Mouse (Mus musculus) kidney, postnatal 10 days (tissue): ENCODE data around the gene Creb3l1.

Experiments used
- DNase-seq: peaks from one replicate; pipeline ENCODE4 v3.0.0; 2021; ENCODE audit warnings: mixed read lengths

The Creb3l1 gene

DNA sequence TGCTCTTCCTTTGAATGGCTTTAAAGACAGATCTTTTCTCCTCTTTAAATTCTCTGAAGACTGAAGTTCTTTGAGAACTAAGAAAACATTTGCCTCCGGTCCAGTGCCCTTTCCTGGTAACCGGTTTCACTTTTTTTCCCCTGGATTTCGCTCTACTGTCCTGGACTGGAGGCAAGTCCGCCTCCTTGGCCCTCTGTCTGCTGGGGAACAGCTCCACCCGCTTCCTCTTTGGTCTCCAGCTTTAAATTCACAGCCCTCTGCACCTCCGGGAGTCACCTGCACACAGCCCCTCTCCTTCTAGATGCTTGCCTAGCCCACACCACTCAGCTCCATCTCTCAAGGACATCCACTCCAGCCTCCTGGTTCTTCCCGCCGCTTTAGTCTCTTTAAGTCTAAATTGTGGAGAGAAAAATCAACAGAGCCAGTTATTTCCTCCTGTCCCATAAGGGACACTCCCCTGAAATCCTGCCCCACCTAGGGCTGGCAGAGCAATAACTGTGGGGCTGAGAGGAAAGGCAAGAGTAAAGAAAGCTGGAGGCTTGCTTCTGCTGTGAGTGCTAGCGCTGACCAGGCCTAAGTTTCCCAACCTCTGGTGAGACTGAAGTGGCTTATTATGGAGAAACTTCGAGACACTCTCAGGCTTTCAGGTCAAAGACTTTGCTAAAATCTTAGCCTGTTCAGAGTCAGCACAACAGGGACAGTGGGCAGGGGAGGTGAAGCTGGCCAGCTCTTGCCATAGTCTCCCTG lies 5.3 kb upstream of the Creb3l1 start:
- DNase-seq: no peak

DNA sequence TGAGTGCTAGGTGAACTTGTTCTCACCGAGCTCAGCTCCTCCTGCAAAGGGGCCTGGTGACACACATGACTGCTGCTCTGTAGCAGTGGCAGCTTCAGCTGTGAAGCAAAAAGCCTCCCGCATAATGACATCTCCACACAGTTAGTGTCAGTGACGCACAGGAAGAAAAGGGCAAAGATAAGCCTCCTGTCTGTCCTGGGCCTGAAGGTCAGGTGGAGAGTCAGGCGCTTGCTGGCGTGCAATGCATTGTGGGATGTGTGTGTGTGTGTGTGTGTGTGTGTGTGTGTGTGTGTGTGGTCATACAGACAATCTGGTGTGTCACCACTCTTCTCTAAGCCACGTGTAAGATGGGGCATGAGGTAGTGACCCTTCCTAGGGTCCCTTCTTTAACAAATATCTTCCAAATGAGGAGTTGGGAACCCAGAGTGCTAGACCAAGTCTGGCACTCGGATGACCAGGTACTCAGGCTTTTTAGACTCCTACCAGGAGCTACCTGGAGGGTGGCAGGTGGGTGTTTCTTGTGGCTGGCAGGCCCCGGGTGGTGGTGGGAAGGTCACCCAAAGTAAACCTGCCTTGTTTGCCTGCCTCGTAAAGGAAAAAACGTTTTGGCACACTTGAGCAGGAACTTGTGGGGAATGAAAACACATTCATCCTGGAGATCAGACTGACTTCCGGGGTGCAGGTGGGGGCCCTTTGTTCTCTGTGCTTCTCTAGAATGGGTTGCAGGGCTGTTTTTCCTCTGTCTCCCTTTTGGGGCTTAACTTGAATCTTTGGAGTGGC lies 3.7 kb upstream of the Creb3l1 start:
- DNase-seq: no peak

DNA sequence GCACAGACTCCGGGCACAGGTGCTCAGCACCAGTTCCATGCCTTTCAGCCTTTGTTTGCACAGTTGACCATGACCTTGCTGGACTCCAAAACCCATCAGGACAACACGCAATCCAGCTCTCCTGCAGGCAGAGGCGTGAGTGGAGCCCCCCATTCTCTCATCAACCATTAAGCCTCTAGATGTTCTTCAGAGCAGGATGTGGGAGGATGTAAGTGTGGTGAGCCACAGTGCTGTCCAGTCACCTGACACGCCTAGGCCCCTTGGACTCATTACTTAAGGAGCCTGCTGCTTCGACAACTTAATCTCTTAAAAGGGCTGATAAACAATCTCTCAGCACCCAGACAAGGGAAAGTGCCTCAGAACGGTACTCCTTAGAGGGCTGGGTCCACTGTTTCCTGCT lies 1.7 kb upstream of the Creb3l1 start:
- DNase-seq: no peak

DNA sequence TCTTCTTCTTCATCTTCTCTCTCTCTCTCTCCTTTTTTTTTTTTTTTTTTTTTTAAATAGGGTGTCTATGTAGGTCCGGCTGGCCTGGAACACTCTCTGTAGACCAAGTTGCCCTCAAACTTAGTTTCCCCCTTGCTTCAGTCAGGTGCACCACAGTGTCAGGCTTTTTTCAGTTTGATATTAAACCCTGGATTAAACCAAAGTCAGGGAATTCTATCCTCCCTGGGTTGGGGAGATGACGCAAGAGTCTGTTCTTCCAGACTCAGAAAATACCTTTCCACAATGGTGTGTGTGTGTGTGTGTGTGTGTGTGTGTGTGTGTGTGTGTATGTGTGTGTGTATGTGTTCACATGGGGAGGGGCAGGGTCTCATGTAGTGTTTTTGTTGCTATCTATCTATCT lies 900 bp upstream of the Creb3l1 start:
- no peak for DNase-seq

DNA sequence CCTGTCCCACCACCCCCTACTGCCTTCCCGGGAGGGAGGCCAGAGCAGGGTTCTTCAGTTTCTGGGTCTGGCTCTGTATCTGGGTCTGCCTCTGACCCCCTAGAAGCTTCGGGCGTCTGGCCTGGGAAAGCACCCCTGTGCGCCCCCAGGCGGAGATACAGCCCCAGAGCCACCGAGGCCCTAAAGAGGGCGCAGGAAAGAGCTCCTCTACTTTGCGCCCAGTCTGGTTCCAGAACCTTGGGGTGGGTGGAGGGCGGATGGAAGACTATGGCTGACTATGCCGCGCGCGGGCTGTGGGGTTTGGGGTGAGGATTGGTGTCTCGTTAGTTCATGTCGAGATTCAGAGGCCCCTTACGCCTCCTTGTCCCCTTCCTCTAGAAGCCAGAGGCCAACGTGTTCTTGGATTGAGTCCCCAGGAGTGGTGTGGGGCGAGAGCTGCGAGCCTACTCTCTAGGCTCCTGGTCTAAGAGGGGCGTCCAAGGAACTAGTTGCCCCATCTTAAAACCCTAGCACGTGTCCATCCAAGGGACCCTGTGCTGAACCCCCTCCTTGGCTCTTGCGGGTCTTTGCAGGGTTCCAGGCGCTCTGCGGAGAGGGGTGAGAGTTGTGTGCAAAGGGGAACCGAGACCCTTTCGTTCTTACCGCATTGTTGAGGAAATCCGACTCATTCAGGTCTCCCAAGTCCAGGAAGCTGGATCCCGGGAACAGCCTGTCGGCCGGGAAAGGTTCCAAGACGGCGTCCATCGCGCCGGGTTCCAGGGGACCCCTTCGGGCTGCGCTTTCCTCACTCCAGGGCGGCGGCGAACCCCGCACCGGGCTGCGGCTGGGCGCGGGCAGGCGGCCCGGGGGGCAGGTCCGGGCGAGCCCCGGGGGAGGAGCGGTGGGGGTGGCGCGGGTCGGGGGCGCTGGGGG lies 684 bp downstream of the Creb3l1 start:
- peak; percentile 79 for DNase-seq

DNA sequence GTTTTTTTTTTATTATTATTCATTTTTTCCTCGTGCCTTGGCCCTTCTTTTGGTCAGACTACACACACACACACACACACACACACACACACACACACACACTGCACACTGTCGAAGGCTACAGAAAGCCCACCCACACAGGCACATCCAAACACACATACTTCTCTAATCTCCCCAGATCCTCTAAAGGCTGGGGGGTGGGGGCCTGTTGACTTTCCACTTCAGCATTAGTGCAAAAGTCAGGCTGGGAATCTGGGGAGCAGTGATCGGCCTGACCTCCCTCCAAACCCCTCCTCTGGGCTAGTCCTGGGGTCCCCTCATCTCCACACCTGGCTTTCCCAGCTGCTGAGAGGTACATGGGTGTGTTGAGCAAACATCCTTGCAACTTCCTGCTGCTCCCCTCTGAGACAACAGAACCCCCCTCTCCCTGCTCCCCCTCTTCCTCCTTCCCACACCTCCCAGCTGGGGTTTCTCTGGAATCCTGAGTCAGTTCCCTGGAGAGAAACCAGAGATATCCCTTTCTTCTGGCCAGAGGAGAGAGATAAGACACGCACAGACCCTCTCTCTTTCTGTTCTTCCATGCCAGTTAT lies 3.5 kb downstream of the Creb3l1 start:
- peak; percentile 61 for DNase-seq

DNA sequence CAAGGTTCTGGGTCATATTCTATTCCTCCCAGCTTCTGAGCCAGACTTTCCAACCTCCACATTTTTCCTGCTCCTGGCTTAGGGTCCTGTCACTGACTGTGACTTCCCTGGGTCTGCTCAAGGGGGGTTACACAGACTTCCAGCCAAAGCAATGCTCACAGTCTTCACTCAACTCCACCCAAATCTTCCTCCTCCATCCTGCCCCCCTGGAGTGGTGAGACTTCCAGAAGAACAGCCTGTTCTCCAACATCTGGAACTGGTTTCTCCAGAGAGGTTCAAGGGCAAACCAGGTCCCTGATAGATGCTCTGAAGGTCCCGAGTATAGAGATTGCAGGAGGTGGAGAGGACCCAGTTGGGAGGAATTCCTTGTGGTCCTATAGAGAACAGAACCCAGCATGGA lies 6.9 kb downstream of the Creb3l1 start:
- no peak for DNase-seq

DNA sequence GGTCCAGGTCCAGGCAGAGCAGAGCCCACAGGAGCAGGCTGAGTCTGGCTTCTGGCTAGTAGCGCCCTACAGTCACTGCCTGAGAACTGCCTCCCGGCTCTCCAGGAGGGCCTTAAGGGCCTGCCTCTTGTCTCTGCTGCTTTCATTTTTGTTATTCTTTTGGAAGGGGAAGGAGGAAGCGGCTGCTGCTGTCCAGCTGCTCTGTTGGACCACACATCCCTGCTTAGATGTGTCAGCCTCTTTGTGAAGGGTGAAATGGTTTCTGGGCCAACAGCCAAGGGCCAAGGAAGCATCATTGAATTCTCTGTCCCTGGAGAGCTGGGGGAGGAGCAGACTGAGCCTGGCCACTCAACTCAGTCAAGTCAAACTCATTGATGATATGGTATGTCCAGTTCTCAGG lies 7.3 kb downstream of the Creb3l1 start:
- DNase-seq: peak; percentile 91

DNA sequence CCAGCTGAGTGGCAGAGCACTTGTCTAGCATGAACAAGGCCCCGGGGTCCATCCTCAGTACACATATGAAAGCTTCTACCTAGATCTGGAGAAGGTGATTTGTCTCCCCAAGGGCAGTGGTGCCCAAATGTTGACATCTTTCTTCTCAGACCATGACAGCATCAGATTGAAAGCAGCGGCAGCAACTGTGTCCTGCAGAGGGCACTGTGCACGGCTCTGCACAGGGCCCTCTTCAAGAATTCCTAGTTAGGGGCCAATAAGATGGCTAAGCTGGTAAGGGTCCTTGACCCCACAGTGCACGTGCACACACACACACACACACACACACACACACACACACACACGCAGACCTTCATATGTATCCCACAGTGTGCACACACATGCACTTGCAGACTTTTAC lies 9.4 kb downstream of the Creb3l1 start:
- DNase-seq: no peak

DNA sequence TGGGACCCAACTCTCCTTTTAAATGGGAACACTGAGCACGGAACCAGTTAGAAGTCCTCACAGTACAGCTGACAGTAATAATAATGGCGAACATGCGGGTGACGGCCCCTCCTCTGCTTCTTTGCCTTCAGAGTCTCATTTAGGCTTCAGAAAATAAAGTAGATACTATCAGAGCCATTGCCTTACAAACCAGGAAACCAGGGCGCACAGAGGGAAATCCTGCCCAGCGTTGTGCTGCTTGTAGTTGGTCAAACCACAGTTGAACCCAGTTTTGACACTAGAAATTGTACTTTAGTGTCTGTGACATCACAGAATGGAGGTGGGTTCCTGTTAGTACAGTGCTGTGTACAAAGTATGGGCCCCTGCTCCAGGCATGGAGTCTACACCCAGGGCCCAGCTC lies 10.1 kb downstream of the Creb3l1 start:
- no peak for DNase-seq

DNA sequence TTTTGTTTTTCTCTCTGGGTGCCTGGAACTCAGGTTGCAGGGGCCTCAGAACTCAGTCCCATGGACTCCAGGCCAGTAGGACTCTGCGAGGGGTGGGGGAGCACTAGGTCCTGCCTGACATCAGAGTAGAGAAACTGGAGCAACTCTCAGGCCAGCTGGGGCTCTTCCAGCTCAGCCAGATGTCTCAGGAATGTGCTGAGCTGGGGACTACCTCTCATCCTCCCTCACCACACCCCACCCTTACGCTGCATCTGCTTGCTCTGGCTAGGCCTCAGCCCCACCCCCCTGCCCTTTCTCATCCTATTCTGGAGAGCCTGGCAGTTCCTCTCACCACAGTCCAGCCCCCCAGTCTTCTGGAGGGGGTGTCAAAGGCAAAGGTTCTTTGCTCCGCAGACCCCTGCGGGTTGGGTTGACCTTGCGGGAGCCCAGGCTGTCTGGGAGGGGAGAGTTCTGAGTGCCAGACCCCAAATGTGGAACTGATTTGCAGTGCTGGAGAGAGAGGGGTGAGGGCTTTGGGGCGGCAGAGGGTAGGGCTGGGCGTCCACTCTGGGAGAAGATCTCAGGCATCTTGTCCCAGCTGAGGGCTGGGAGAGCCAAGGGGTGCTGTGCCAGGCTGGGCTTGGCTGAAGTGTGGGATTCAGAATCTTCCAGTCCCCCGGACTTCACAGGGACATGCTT lies 11.4 kb downstream of the Creb3l1 start:
- peak; percentile 88 for DNase-seq

DNA sequence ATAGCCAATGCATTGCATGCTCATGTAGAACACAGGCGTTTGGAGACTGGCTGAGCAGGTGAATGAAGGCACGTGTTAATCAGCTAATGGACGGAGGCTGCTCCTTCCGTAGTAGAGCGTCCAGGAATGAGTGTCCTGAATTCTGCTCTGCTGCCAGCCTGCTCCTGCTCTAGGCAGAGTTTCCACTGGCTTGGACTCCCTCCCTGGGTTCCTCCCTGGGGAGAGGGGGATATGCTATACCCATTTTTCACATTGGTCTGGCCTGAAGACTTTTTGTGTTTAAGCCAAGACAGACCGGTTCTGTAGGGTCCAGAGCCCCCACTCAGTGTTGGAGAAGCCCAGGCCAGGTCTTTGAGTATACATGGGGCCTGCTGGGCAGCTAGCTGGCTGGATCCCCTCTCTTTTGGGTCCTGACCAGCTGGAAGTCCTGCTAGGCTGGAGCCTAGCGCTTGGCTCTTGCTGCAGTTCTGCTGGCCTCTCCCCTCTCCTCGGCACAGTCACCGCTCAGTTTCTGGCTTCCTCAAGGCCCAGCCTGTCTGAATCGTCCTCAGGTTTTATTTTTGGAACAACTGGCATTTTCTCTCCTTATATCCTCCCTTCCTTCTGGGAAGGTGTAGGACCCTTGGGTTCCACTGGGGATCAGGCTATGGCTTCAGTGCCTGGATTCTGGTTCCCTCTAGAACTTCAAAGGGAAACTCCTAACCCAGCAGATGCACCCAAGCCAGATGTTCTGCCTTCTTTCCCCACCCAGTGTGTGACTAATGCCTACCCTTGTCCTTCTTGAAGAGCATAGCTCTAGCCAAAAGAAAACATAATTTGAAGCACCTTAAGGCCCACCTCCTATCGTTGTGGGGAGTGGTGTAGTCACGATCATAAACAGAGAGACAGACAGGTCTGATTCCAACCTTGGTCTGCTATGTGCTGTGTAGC lies 12.6 kb downstream of the Creb3l1 start:
- DNase-seq: no peak

DNA sequence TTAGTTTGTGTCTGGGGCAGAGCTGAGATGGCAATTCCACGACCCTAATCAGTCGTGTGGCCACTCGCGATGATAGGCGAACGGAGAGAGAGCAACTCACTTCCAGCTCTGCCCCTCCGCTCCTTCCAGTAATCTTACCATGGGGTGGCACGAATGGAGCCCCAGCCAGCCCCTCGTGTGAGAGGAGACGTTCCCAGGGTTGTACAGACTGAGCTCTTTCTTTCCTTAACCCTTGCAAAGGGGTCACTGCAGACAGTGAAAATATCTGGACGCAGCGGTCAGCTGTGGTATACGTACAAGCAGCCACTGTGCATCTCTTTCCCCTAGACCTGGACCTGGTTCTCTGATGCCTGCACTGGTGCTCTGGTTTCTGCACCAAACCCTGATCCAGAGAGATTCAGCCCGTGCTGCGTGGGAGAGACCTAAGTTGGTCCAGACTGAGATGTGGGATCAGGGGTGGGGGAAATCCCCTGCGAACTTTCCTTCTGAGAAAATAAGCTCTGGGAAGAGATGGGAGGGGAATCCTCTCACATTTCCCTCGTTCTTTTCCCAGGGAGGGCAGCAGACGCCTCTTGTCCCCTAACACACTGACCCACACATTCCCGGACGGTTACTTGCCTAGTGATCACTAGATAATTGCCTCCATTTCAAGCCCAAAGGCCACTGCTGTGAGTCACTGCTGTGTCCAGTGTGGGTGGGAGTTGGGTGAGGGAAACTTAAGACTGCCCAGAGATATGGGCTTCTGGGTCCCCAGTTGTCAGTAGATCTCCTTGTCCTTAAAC lies 15.5 kb downstream of the Creb3l1 start:
- no peak for DNase-seq

DNA sequence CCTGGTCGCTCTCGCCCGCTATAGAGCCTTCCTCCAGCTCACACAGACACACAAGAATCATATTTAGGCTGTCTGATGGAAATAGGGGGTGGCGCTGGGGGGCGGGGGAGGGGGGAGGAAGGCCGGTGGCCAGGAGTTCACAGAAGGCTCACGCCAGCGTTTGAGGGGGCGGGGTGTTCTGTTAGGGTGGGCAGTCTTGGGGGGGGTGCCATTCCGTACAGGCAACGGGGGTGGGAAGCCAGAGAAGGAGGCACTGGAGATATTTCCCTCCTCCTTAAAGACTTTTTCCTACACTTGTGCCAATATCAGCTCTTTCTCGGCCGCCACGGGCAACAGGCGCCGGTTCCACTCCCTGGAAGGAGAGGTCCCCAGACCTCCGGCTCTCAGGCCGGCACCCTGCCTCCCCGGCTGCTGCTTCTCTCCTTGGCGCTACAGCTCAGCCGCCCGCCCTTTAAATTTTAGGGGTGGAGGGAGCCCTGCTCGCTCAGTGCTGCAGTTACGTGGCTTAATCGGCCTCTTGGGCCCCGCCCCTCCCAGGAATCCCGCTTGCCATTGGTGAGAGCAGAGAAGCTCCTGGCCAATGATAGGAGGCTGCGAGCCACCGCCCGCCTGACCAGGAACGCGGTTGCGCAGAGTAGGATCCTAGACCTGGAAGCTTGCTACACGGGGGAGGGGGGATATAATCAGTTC lies 16.2 kb downstream of the Creb3l1 start:
- DNase-seq: peak; percentile 98

DNA sequence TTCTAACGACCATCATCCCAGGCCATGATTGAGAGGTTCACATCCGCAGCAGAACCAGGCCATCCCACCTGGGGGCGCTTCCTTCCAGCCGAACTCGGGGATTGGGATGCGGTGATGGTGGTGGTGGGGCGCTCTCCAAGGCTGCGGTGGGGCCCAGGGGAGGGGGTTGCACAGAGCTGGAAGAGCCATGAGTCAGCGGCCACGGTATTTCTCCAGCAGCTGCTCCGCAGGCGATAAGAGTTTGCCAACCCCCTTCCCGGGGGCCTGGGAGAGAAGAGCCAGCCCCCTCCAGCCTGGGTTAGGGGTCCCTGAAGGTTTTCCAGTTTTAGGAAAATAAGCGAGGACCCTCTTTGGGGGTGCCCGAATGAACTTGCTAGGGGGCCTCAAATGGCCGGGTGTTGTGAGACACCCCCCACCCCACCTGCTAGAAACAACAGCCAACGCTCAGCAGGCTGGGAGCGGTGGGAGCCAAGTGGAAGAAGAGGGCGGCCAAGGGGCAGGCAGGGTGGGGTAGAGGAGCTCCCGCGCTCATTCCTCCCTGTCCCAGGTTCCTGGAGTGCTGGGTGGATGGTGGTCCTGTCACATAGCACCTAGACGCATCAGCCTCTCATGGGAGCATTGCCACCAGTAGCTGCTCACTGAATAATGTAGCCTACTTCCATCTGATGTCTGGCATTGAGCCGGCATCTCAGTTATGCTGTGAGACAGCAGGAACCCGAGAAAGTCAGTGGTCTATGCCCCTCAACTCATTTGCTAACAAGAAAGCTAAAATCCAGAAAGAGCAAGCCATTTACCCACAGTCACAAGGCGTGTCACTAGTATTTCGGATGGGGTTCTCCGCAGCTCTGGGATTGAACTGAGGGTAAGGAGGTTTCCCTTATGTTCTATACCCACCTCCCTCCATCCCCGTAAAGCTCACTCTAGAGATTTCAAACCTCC lies 17.1 kb downstream of the Creb3l1 start:
- peak; percentile 78 for DNase-seq

DNA sequence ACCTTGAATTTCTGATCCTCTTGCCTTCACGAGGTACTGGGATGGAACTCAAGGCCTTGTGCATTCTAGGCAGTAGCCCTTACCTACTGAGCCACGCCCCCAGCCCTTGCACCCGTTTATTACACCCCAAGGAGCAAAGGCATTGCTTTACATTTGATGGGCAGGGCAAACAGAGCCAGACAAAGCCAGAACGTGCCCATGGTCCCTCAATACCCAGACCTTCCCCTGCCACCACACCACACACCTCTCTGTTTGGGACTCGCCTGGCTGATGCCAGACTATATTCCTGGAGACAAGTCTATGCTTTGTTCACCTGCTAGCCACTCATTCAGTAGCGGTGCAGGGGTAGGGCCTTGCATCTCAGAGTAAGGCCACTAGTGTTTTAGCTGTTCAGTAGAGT lies 17.8 kb downstream of the Creb3l1 start:
- no peak for DNase-seq

DNA sequence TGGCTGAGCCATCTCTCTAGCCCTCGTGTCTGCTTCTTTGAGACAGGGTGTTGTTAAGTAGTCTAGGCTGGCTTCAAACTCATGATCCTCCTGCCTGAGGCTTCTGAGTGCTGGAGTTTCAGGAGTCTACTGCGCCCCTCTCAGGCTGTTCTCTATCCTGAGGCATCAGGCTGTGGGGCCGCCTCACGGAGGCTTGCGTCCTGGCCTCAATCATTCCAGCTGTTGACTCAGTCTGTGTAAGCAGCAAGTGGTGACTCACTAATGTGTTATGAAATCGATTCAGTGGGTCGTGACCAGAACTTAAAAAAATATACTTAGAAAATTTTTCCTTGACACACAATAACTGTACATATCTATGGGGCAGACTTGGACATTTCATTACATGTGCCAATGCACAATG lies 19.7 kb downstream of the Creb3l1 start:
- DNase-seq: no peak

DNA sequence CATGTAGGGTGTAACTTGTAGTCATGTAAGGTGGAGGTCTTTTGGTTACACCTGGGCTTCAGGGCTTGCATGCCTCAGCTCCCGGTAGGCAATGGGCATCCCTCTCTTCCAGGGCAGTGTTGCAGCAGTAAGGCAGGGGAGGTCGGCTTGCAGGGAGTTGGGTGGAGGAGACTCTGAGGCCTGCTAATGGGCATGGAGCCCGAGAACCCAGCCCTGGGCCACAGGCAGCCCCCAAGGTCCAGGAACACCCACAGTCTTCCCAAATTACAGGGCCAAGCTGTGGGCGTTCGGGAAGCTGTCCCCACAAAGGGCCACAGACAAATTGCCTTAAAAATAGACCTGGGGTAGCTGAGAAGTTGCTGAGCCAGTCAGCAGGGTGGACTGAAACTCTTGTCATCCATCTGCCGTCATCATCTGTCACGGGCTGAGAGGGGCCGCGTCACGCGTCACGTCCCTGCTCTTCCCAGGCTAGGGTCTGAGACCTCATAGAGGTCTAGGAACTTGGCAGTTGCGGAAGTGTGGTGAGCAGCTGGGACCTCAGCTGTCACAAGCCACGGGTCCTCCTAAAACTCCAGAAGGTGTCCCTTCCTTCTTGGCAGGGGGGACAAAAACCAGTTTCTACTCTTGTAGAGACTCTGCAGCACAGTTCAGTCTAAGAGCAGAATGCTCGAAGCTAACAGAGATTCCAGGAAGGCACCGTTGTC lies 26.2 kb downstream of the Creb3l1 start:
- no peak for DNase-seq
